Mouse (Mus musculus) megakaryocyte, embryonic 14.5 days (primary cell): ENCODE measurements around the gene Cdc42bpg. TPM values are rescaled to one million over a fixed set of nuclear protein-coding genes. Genes with fewer than 3 reads are reported as not detected.

Experiments used
- H3K27me3 ChIP-seq: replicated peaks from 2 replicates; pipeline ENCODE3; 2012; ENCODE audit warnings: inconsistent platforms
- H3K36me3 ChIP-seq: replicated peaks from 2 replicates; pipeline ENCODE3; 2012; ENCODE audit warnings: low read length, inconsistent platforms, mixed read lengths
- H3K4me1 ChIP-seq: 2 replicates; pipeline ENCODE4 v1.6.1; 2012; ENCODE audit warnings: inconsistent platforms
- H3K4me3 ChIP-seq: replicated peaks from 2 replicates; pipeline ENCODE3; 2012; ENCODE audit warnings: moderate library complexity, mild to moderate bottlenecking, inconsistent platforms
- H3K9me3 ChIP-seq: 2 replicates; pipeline ENCODE4 v1.6.1; 2012; ENCODE audit warnings: inconsistent platforms
- FLI1 ChIP-seq: IDR thresholded peaks from 2 replicates; pipeline ENCODE4 v1.6.1; 2012; ENCODE audit warnings: low read length, inconsistent platforms, mixed read lengths
- GATA1 ChIP-seq: IDR thresholded peaks from 3 replicates; pipeline ENCODE4 v1.6.1; 2012; ENCODE audit warnings: mixed read lengths, low read length, inconsistent platforms, borderline replicate concordance
- polyA plus RNA-seq: library from polyadenylated mRNA; stranded (reverse); fragments of >175 nt; gene quantifications from 2 replicates; pipeline ENCODE4 v1.2.3, GENCODE M21; 2012; ENCODE audit warnings: low replicate concordance; ENCODE audit not compliant: insufficient read depth

The Cdc42bpg gene
- polyA plus RNA-seq, 1 experiment = 4.8 TPM

GRCm38 (mm10) chr19:6273998-6274608, 32.2 kb upstream of the Cdc42bpg start:
- Histone ChIP-seq H3K9me3 (no peaks in the 10 kb centered on the region), H3K27me3 (no peaks in the 10 kb centered on the region), H3K4me3 (no peak overlapping the region), H3K4me1 (peaks cover 53% of the 10 kb centered on the region), H3K36me3 (peaks cover 17% of the 10 kb centered on the region)
- no peak for TF ChIP-seq FLI1
- TF ChIP-seq GATA1 = no peak

- H3K4me3 ChIP-seq = peak overlapping the region; percentile 100
- H3K27me3 ChIP-seq = no peaks in the 10 kb centered on the region
- no peaks in the 10 kb centered on the region for H3K9me3 ChIP-seq
- peaks cover 64% of the 10 kb centered on the region for H3K4me1 ChIP-seq
- no peak for TF ChIP-seq FLI1
- no peak for TF ChIP-seq GATA1
- peaks cover 34% of the 10 kb centered on the region for H3K36me3 ChIP-seq
Observed at GRCm38 (mm10) chr19:6275740-6276389, 30.4 kb upstream of the Cdc42bpg start.

GRCm38 (mm10) chr19:6276426-6277421, 29.5 kb upstream of the Cdc42bpg start, which contains the start of gene Ehd1:
Gene Ehd1 (plus strand): TSS chr19:6276725.
- H3K9me3 ChIP-seq = no peaks in the 10 kb centered on the region
- H3K4me3 ChIP-seq = peak within 1 kb of the TSS; percentile 100
- peaks cover 43% of the 10 kb centered on the region for H3K36me3 ChIP-seq
- no peaks in the 10 kb centered on the region for H3K27me3 ChIP-seq
- TF ChIP-seq GATA1 (no peak), FLI1 (no peak)
- H3K4me1 ChIP-seq = peaks cover 73% of the 10 kb centered on the region

GRCm38 (mm10) chr19:6277661-6278438, 28.4 kb upstream of the Cdc42bpg start:
- H3K9me3 ChIP-seq = no peaks in the 10 kb centered on the region
- H3K36me3 ChIP-seq = peaks cover 54% of the 10 kb centered on the region
- peaks cover 81% of the 10 kb centered on the region for H3K4me1 ChIP-seq
- no peak for TF ChIP-seq GATA1
- no peak for TF ChIP-seq FLI1
- H3K27me3 ChIP-seq = no peaks in the 10 kb centered on the region
- peak overlapping the region; percentile 100 for H3K4me3 ChIP-seq

- Histone ChIP-seq H3K9me3 (no peaks in the 10 kb centered on the region), H3K36me3 (peaks cover 61% of the 10 kb centered on the region), H3K4me3 (peak overlapping the region; percentile 100), H3K27me3 (no peaks in the 10 kb centered on the region), H3K4me1 (peaks cover 84% of the 10 kb centered on the region)
- no peak for TF ChIP-seq FLI1
- TF ChIP-seq GATA1 = no peak
Observed at GRCm38 (mm10) chr19:6278439-6279073, 27.7 kb upstream of the Cdc42bpg start.

GRCm38 (mm10) chr19:6279481-6280144, 26.6 kb upstream of the Cdc42bpg start:
- peaks cover 68% of the 10 kb centered on the region for H3K36me3 ChIP-seq
- H3K4me3 ChIP-seq = peak overlapping the region; percentile 100
- no peaks in the 10 kb centered on the region for H3K9me3 ChIP-seq
- H3K4me1 ChIP-seq = peaks cover 84% of the 10 kb centered on the region
- H3K27me3 ChIP-seq = no peaks in the 10 kb centered on the region
- TF ChIP-seq FLI1 (no peak), GATA1 (no peak)

GRCm38 (mm10) chr19:6280554-6280953, 25.7 kb upstream of the Cdc42bpg start:
- Histone ChIP-seq H3K9me3 (no peaks in the 10 kb centered on the region), H3K36me3 (peaks cover 77% of the 10 kb centered on the region), H3K4me3 (peak overlapping the region; percentile 100), H3K4me1 (peaks cover 84% of the 10 kb centered on the region), H3K27me3 (no peaks in the 10 kb centered on the region)
- TF ChIP-seq GATA1 = no peak
- no peak for TF ChIP-seq FLI1
